Mouse (Mus musculus) heart, adult 2 months (tissue): ENCODE measurements at regions not wholly inside any gene's neighbourhood (a gene's known extent, or its start where the extent isn't known, plus 50 kb on each side); places are given as distances from the start of the nearest gene placed in this dataset.
A peak's percentile ranks its signal among the peaks of the same experiment; 100 is the strongest.

Experiments used
- DNase-seq, 2 experiments: peaks; one replicate each; pipeline ENCODE4 v3.0.0; 2021
- H3K27ac ChIP-seq: fragments of 200-600 bp; 2 replicates; pipeline ENCODE4 v1.8.1; 2022
- H3K27me3 ChIP-seq: fragments of 200-500 bp; 2 replicates; pipeline ENCODE4 v1.6.1; 2012; ENCODE audit warnings: mild to moderate bottlenecking, low read length, inconsistent platforms, mixed read lengths; ENCODE audit not compliant: control insufficient read depth, insufficient read depth
- H3K36me3 ChIP-seq: fragments of 200-500 bp; 2 replicates; pipeline ENCODE4 v1.6.1; 2012; ENCODE audit warnings: low read length, inconsistent platforms; ENCODE audit not compliant: control insufficient read depth, insufficient read depth
- H3K4me1 ChIP-seq: fragments of 200-500 bp; 2 replicates; pipeline ENCODE4 v1.6.1; 2011; ENCODE audit warnings: low read length; ENCODE audit not compliant: control insufficient read depth, insufficient read depth
- H3K4me3 ChIP-seq: fragments of 200-600 bp; 2 replicates; pipeline ENCODE4 v1.8.1; 2022
- H3K79me2 ChIP-seq: fragments of 200-500 bp; replicated peaks from 2 replicates; pipeline ENCODE4 v1.6.1; 2012; ENCODE audit warnings: mild to moderate bottlenecking, inconsistent platforms, low read length, moderate library complexity, mixed read lengths; ENCODE audit not compliant: control insufficient read depth, insufficient read depth
- H3K9ac ChIP-seq: fragments of 200-500 bp; 2 replicates; pipeline ENCODE4 v1.6.1; 2012; ENCODE audit warnings: low read depth, mild to moderate bottlenecking, control low read depth, inconsistent platforms, low read length, mixed read lengths
- CTCF ChIP-seq: fragments of 200-600 bp; IDR thresholded peaks from 2 replicates; pipeline ENCODE4 v1.8.1; 2022; ENCODE audit warnings: antibody characterized with exemption, mild to moderate bottlenecking, moderate library complexity
- EP300 ChIP-seq: fragments of 200-500 bp; IDR thresholded peaks from 2 replicates; pipeline ENCODE4 v1.6.1; 2011; ENCODE audit warnings: low read depth, low read length, control low read depth; ENCODE audit not compliant: insufficient read depth
- POLR2A ChIP-seq: fragments of 200-500 bp; IDR thresholded peaks from 2 replicates; pipeline ENCODE4 v1.6.1; 2011; ENCODE audit warnings: mild to moderate bottlenecking, low read depth, low read length, control low read depth; ENCODE audit not compliant: insufficient read depth
- WGBS: fragments of 180-500 bp; shearing (Covaris S2); methylation state at CpG from one replicate; pipeline ENCODE4 v1.1.7; 2018; 5-methylcytosine and 5-hydroxymethylcytosine counted together
- intact Hi-C: fragments of 180-260 bp; cut with DNase I; formaldehyde crosslinking; loops from one replicate; pipeline ENCODE4 v1.15.1; 2025

GRCm38 (mm10) chr6:94806481-94807160, 106.7 kb upstream of the Lrig1 start:
- H3K9ac ChIP-seq: no peak overlapping the region
- H3K27me3 ChIP-seq: no peaks in the 10 kb centered on the region
- no peaks in the 10 kb centered on the region for H3K36me3 ChIP-seq
- intact Hi-C loops: loop anchor here (5.0 kb wide), 1 partner anchor 106 kb away; no protein-coding TSS in a partner anchor
- WGBS: 70% methylated on average over 12 of the region's 12 CpGs
- no peaks in the 10 kb centered on the region for H3K79me2 ChIP-seq
- DNase-seq: peak; percentile 21 to 22
- no peak overlapping the region for H3K27ac ChIP-seq
- H3K4me1 ChIP-seq: peaks cover 2% of the 10 kb centered on the region
- no peak overlapping the region for H3K4me3 ChIP-seq
- TF ChIP-seq CTCF (no peak), POLR2A (no peak), EP300 (no peak)

GRCm38 (mm10) chr6:94805685-94806084, 105.7 kb upstream of the Lrig1 start:
- Histone ChIP-seq H3K9ac (no peak overlapping the region), H3K27me3 (no peaks in the 10 kb centered on the region), H3K4me1 (peaks cover 2% of the 10 kb centered on the region), H3K4me3 (no peak overlapping the region), H3K36me3 (no peaks in the 10 kb centered on the region), H3K79me2 (no peaks in the 10 kb centered on the region), H3K27ac (no peak overlapping the region; the same call in 1 of the 2 replicates)
- TF ChIP-seq POLR2A: no peak
- TF ChIP-seq CTCF: peak; percentile 18; the same call in 1 of the 2 replicates
- 0 out of 2 replicates have a peak, but pooled peaks have one; percentile 21 for TF ChIP-seq EP300
- 31% methylated on average over 6 of the region's 6 CpGs for WGBS
- DNase-seq: peak; percentile 32 to 50
- intact Hi-C loops: loop anchor here (5.0 kb wide), 1 partner anchor 107 kb away; no protein-coding TSS in a partner anchor

GRCm38 (mm10) chr6:94804284-94804815, 104.4 kb upstream of the Lrig1 start:
- H3K27me3 ChIP-seq: no peaks in the 10 kb centered on the region
- intact Hi-C loops: no loop called here
- H3K9ac ChIP-seq: no peak overlapping the region
- no peak overlapping the region for H3K4me3 ChIP-seq
- H3K36me3 ChIP-seq: no peaks in the 10 kb centered on the region
- TF ChIP-seq POLR2A (no peak), CTCF (no peak), EP300 (no peak)
- DNase-seq: no peak
- peaks cover 2% of the 10 kb centered on the region for H3K4me1 ChIP-seq
- H3K27ac ChIP-seq: no peak overlapping the region
- WGBS: 83% methylated on average over 10 of the region's 10 CpGs
- no peaks in the 10 kb centered on the region for H3K79me2 ChIP-seq

- TF ChIP-seq CTCF: no peak
- TF ChIP-seq EP300: no peak
- TF ChIP-seq POLR2A: no peak
- Histone ChIP-seq H3K4me3 (no peak overlapping the region), H3K79me2 (no peaks in the 10 kb centered on the region), H3K4me1 (peaks cover 2% of the 10 kb centered on the region), H3K36me3 (no peaks in the 10 kb centered on the region), H3K27ac (no peak overlapping the region), H3K9ac (no peak overlapping the region), H3K27me3 (no peaks in the 10 kb centered on the region)
- DNase-seq: no peak
- intact Hi-C loops: no loop called here
- WGBS: 73% methylated on average over 11 of the region's 12 CpGs
Measured at GRCm38 (mm10) chr6:94801039-94801438, 101.1 kb upstream of the Lrig1 start.

GRCm38 (mm10) chr6:94798545-94799211, 98.7 kb upstream of the Lrig1 start:
- H3K36me3 ChIP-seq: no peaks in the 10 kb centered on the region
- intact Hi-C loops: loop anchor here (5.0 kb wide), 1 partner anchor 51 kb away; no protein-coding TSS in a partner anchor

More at GRCm38 (mm10) chr6:94798545-94799211, 98.7 kb upstream of the Lrig1 start:
- Histone ChIP-seq H3K4me1 (no peaks in the 10 kb centered on the region), H3K9ac (no peak overlapping the region), H3K4me3 (no peak overlapping the region), H3K27ac (no peak overlapping the region), H3K79me2 (no peaks in the 10 kb centered on the region), H3K27me3 (no peaks in the 10 kb centered on the region)
- no peak for DNase-seq
- 95% methylated on average over 4 of the region's 4 CpGs for WGBS
- no peak for TF ChIP-seq EP300
- TF ChIP-seq CTCF: no peak
- TF ChIP-seq POLR2A: no peak
